Comparison of ENCODE assay signal across 24 mouse cellular contexts in genomic region chr16:39374616-39375015, GRCm38 (mm10).
DNase-seq lines count a peak whose midpoint lies in the region; ATAC-seq and TF ChIP-seq lines count a peak whose summit lies in the region.
"Had no signal": no experiment of that assay in that cellular context is flagged by ENCODE, and none has a peak within 500 bp of the region (broad histone marks: within the 10 kb centered on the region; RNA-seq: fewer than 3 reads in every experiment).

No protein-coding gene starts in this region.

- no peak overlapping the region for H3K4me3 ChIP-seq in forebrain, embryonic 16.5 days (replicated peaks; ENCODE audit: low read length)
- H3K4me3 ChIP-seq in forebrain, embryonic 10.5 days: no peak overlapping the region
- H3K4me3 ChIP-seq in lung, postnatal 0 days (ENCODE audit: low read depth, low read length): no peak overlapping the region
- H3K4me3 ChIP-seq: erythroblast, embryonic 14.5 days; heart, adult 2 months; heart, embryonic 15.5 days; limb, embryonic 12.5 days; liver, embryonic 13.5 days; lung, embryonic 15.5 days; myocyte had no signal

- no peak for DNase-seq in forebrain, embryonic 10.5 days (ENCODE audit: extremely low spot score, low spot score)
- peak; percentile 46 for DNase-seq in right cerebral cortex, adult 18-20 months
- no peak for DNase-seq in right cerebral cortex, postnatal 4 days
- peak; percentile 48 to 64 for DNase-seq in layer of hippocampus, adult 8-10 months (ENCODE audit: low spot score in 2 of 2)
- peak; percentile 16 to 38 for DNase-seq in right cerebral cortex, postnatal 36 days (ENCODE audit: low spot score in 2 of 2)
- no peak for DNase-seq in lung, postnatal 0 days (ENCODE audit: low spot score)
- no peak for DNase-seq in adrenal gland, postnatal 4 days (ENCODE audit: low spot score in 2 of 2)
- DNase-seq: adrenal gland, postnatal 25 days; gastrocnemius, postnatal 14 days; heart, adult 2 months; kidney, adult 9 months; kidney, postnatal 36 days; liver, embryonic 13.5 days; midbrain, embryonic 14.5 days; retina, postnatal 1 day; thymus, postnatal 36 days had no signal

- no peak for TF ChIP-seq CTCF in lung, postnatal 0 days (IDR thresholded peaks at IDR 0.05)

- no peaks in the 10 kb centered on the region for H3K36me3 ChIP-seq in forebrain, embryonic 16.5 days (ENCODE audit: control insufficient read depth, insufficient read depth)
- no peaks in the 10 kb centered on the region for H3K36me3 ChIP-seq in forebrain, embryonic 10.5 days (replicated peaks)
- no peaks in the 10 kb centered on the region for H3K36me3 ChIP-seq in lung, postnatal 0 days (ENCODE audit: insufficient read depth, low read length)
- H3K36me3 ChIP-seq: heart, embryonic 15.5 days; limb, embryonic 12.5 days; liver, embryonic 13.5 days; lung, embryonic 15.5 days had no signal

- WGBS in forebrain, embryonic 16.5 days: 44% methylated on average over 3 of the region's 3 CpGs
- 76% methylated on average over 3 of the region's 3 CpGs for WGBS in forebrain, embryonic 10.5 days
- 65% methylated on average over 3 of the region's 3 CpGs for WGBS in lung, postnatal 0 days

- peak; percentile 47 for ATAC-seq in forebrain, embryonic 16.5 days
- ATAC-seq in lung, postnatal 0 days: no peak
- ATAC-seq: activated CD4-positive, CD25-positive, alpha-beta regulatory T cell, adult 4 months; Patski had no signal

- H3K27me3 ChIP-seq in forebrain, embryonic 16.5 days (replicated peaks; ENCODE audit: control insufficient read depth, insufficient read depth, low read length): no peaks in the 10 kb centered on the region
- H3K27me3 ChIP-seq in forebrain, embryonic 10.5 days (ENCODE audit: poor library complexity, severe bottlenecking): no peaks in the 10 kb centered on the region
- no peaks in the 10 kb centered on the region for H3K27me3 ChIP-seq in lung, postnatal 0 days (replicated peaks; ENCODE audit: insufficient read depth, low read length)
- H3K27me3 ChIP-seq: heart, embryonic 15.5 days; limb, embryonic 12.5 days; liver, embryonic 13.5 days; lung, embryonic 15.5 days; Patski had no signal

- H3K9me3 ChIP-seq in forebrain, embryonic 16.5 days (ENCODE audit: control insufficient read depth, low read length): no peaks in the 10 kb centered on the region
- H3K9me3 ChIP-seq in forebrain, embryonic 10.5 days: no peaks in the 10 kb centered on the region
- H3K9me3 ChIP-seq in lung, postnatal 0 days (ENCODE audit: low read length): no peaks in the 10 kb centered on the region
- H3K9me3 ChIP-seq: heart, embryonic 15.5 days; limb, embryonic 12.5 days; liver, embryonic 13.5 days; lung, embryonic 15.5 days had no signal

- H3K4me2 ChIP-seq in forebrain, embryonic 16.5 days (ENCODE audit: low read length): no peak overlapping the region
- no peak overlapping the region for H3K4me2 ChIP-seq in lung, postnatal 0 days (replicated peaks; ENCODE audit: low read depth, low read length)
- H3K4me2 ChIP-seq: heart, embryonic 15.5 days; limb, embryonic 12.5 days; liver, embryonic 13.5 days; lung, embryonic 15.5 days had no signal

- H3K9ac ChIP-seq in forebrain, embryonic 16.5 days (replicated peaks; ENCODE audit: low read depth, low read length): no peak overlapping the region
- H3K9ac ChIP-seq in lung, postnatal 0 days (replicated peaks; ENCODE audit: low read depth): no peak overlapping the region
- H3K9ac ChIP-seq: heart, embryonic 15.5 days; limb, embryonic 12.5 days; liver, embryonic 13.5 days; lung, embryonic 15.5 days had no signal

- H3K4me1 ChIP-seq in forebrain, embryonic 16.5 days (replicated peaks; ENCODE audit: control insufficient read depth, insufficient read depth, low read length): peaks cover 3% of the 10 kb centered on the region; the same call in 1 of the 2 replicates
- H3K4me1 ChIP-seq in forebrain, embryonic 10.5 days: peaks cover 9% of the 10 kb centered on the region
- no peaks in the 10 kb centered on the region for H3K4me1 ChIP-seq in lung, postnatal 0 days (ENCODE audit: insufficient read depth, low read depth, low read length)
- H3K4me1 ChIP-seq: heart, embryonic 15.5 days; limb, embryonic 12.5 days; liver, embryonic 13.5 days; lung, embryonic 15.5 days had no signal

- no peak for TF ChIP-seq EP300 in lung, postnatal 0 days (IDR thresholded peaks at IDR 0.05)

- H3K27ac ChIP-seq in forebrain, embryonic 16.5 days (ENCODE audit: low read length): no peak overlapping the region
- H3K27ac ChIP-seq in forebrain, embryonic 10.5 days: no peak overlapping the region
- no peak overlapping the region for H3K27ac ChIP-seq in lung, postnatal 0 days (ENCODE audit: low read length)
- H3K27ac ChIP-seq: heart, adult 2 months; heart, embryonic 15.5 days; limb, embryonic 12.5 days; liver, embryonic 13.5 days; lung, embryonic 15.5 days had no signal

Comparison
In these comparisons a context has a peak if more than half of its experiments do, and no peak if none do; other contexts are left out.
1. DNase-seq: peak in right cerebral cortex, adult 18-20 months (single experiment), layer of hippocampus, adult 8-10 months (2 of 2) and right cerebral cortex, postnatal 36 days (2 of 2); none in forebrain, embryonic 10.5 days (single experiment), right cerebral cortex, postnatal 4 days (single experiment), lung, postnatal 0 days (single experiment) and adrenal gland, postnatal 4 days (0 of 2).